ENCODE assay signal across 8 mouse cellular contexts in genomic region chrX:77314384-77314783, GRCm38 (mm10).
A peak's percentile ranks its signal among the peaks of the same experiment; 100 is the strongest.
DNase-seq lines count a peak whose midpoint lies in the region; ATAC-seq and TF ChIP-seq lines count a peak whose summit lies in the region.

No protein-coding gene starts in this region.

- TF ChIP-seq CTCF in heart, adult 2 months (IDR thresholded peaks at IDR 0.05): peak; percentile 78

- no peak for TF ChIP-seq EP300 in heart, adult 2 months (IDR thresholded peaks at IDR 0.05; ENCODE audit: insufficient read depth, low read depth, low read length)

- no peak overlapping the region for H3K9ac ChIP-seq in heart, adult 2 months (ENCODE audit: low read depth, low read length)
- no peak overlapping the region for H3K9ac ChIP-seq in midbrain, embryonic 11.5 days (ENCODE audit: low read length)

- no peak for ATAC-seq in midbrain, embryonic 11.5 days (ENCODE audit: low FRiP score)

- no peak overlapping the region for H3K27ac ChIP-seq in heart, adult 2 months
- H3K27ac ChIP-seq in midbrain, embryonic 11.5 days (ENCODE audit: low read depth, low read length): no peak overlapping the region

- DNase-seq in heart, adult 2 months: peak; percentile 27 to 29
- no peak for DNase-seq in heart, postnatal 25 days (ENCODE audit: low spot score)
- DNase-seq in 3T3-L1 (ENCODE audit: low read depth, low spot score): peak; percentile 76
- DNase-seq in adrenal gland, adult 18-20 months (ENCODE audit: low spot score in 2 of 2): peak; percentile 14 to 23
- peak; percentile 17 for DNase-seq in embryo, embryonic 11 days
- peak; percentile 15 to 19 for DNase-seq in layer of hippocampus, postnatal 10 days (ENCODE audit: low spot score in 2 of 2)
- DNase-seq in retina, postnatal 1 day: peak; percentile 47
- DNase-seq in midbrain, embryonic 11.5 days (ENCODE audit: low spot score, missing footprints): no peak

- no peak for TF ChIP-seq POLR2A in heart, adult 2 months (IDR thresholded peaks at IDR 0.05; ENCODE audit: insufficient read depth, low read depth, low read length)

- no peak overlapping the region for H3K4me3 ChIP-seq in heart, adult 2 months
- H3K4me3 ChIP-seq in midbrain, embryonic 11.5 days (ENCODE audit: low read depth, low read length): no peak overlapping the region

- WGBS in heart, adult 2 months: 35% methylated on average over 3 of the region's 3 CpGs
- 92% methylated on average over 3 of the region's 3 CpGs for WGBS in midbrain, embryonic 11.5 days

- H3K36me3 ChIP-seq in heart, adult 2 months (ENCODE audit: control insufficient read depth, insufficient read depth, low read length): no peaks in the 10 kb centered on the region
- no peaks in the 10 kb centered on the region for H3K36me3 ChIP-seq in midbrain, embryonic 11.5 days (ENCODE audit: control insufficient read depth, insufficient read depth, low read length)

- no peaks in the 10 kb centered on the region for H3K4me1 ChIP-seq in heart, adult 2 months (ENCODE audit: control insufficient read depth, insufficient read depth, low read length)
- no peaks in the 10 kb centered on the region for H3K4me1 ChIP-seq in midbrain, embryonic 11.5 days (ENCODE audit: control insufficient read depth, insufficient read depth, low read length)

- H3K9me3 ChIP-seq in midbrain, embryonic 11.5 days (ENCODE audit: control insufficient read depth, low read length): no peaks in the 10 kb centered on the region

- H3K27me3 ChIP-seq in heart, adult 2 months (ENCODE audit: control insufficient read depth, insufficient read depth, low read length): no peaks in the 10 kb centered on the region
- H3K27me3 ChIP-seq in midbrain, embryonic 11.5 days (ENCODE audit: control insufficient read depth, insufficient read depth, low read length): no peaks in the 10 kb centered on the region

- intact Hi-C loops in heart, adult 2 months (cut with DNase I): loop anchor here (5.0 kb wide), 3 partner anchors 118 to 408 kb away; no protein-coding TSS in a partner anchor
- intact Hi-C loops in heart, postnatal 25 days (cut with DNase I): loop anchor here (5.0 kb wide), 4 partner anchors 118 to 408 kb away; partner anchors contain the start of gene Tbl1x

- no peaks in the 10 kb centered on the region for H3K79me2 ChIP-seq in heart, adult 2 months (replicated peaks; ENCODE audit: control insufficient read depth, insufficient read depth, low read length)

- H3K4me2 ChIP-seq in midbrain, embryonic 11.5 days: no peak overlapping the region

Comparison
In these comparisons a context has a peak if more than half of its experiments do, and no peak if none do; other contexts are left out.
1. DNase-seq: peak in heart, adult 2 months (2 of 2), 3T3-L1 (single experiment), adrenal gland, adult 18-20 months (2 of 2), embryo, embryonic 11 days (single experiment), layer of hippocampus, postnatal 10 days (2 of 2) and retina, postnatal 1 day (single experiment); none in heart, postnatal 25 days (single experiment) and midbrain, embryonic 11.5 days (single experiment).